Mouse (Mus musculus): ENCODE measurements at regions not wholly inside any gene's neighbourhood (a gene's known extent, or its start where the extent isn't known, plus 50 kb on each side); places are given as distances from the start of the nearest gene placed in this dataset.

DNA sequence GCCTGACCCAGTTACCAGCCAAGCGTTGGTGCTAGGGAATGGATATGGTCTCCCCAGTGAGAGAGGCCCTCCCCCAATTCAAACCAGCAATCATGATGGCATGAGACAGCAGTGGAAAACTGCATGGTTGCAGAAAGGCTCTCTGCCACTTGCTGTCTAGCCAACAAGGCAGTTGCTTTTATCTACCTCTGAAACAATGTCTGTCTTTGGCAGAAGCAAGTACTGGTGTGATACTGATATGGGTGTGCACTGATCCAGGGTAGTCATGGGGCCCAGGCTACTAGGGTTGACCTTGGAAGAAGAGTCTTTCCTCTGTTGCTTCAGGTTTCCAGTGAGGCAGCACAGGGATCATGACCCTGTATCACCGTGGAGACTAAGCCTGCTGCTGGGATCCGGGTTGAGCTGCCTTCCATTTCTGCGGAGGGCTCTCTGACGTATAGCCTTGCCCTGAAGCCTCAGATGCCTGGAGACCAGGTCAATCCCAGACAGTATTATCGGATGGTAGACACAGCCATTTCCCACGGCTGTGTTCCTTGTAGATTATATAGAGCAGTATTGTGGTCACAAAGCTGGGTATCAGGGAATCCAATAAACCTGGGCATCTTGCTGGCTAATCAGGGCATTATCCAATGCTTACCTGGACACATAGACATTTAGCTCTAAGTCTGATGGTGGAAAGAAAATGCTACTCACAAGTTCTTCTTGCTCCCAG, 101.5 kb upstream of the Klf13 start:
- in situ Hi-C loops (cut with MboI; ENCODE audit: low pct_unique_long_range_greater_than_20kb in 1 of 2, low sequenced_read_pairs in 2 of 2, unreplicated experiment in 1 of 2): no loop called here

DNA sequence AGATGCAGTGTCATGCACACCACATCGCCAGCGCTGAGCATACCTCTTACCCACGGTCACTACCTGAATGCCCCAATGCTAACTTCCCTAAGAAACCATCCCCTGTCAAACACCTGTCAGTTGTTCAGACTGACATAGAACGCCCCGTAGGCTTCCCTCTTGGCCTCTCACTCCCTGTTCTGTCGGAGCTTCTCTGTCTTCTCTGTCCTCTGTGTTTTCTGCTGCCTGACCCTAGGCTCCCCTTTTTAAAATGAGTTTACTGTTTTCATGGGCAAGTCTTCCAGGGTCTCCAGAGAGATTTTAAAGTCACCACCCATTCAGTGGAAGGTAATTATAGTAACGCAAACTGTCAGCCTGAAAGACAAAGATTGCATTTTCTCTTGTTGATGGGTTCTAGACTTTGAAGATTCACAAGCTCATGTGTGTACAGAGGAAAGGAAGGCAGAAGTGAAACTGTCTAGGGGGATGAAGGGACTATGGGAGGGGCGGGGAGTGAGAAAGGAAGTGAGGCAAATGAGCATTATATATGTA, 99.1 kb upstream of the Klf13 start:
- in situ Hi-C loops (cut with MboI; ENCODE audit: low pct_unique_long_range_greater_than_20kb in 1 of 2, low sequenced_read_pairs in 2 of 2, unreplicated experiment in 1 of 2): no loop called here

DNA sequence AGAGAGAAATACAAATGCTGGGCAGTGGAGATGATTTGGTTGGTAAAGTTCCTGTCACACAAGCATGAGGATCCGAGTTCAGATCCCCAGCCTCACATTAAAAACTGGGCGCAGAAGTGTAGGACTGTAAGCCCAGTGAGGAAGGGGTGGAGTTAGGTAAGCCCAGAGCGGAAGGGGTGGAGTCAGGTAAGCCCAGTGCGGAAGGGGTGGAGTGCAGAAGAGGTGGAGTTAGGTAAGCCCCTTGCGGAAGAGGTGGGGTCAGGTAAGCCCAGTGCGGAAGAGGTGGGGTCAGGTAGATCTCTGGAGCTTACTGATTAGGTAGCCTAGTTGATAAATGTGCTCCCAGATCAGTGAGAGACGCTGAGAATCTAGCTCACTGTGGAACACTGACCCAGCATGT, 97.4 kb upstream of the Klf13 start:
- in situ Hi-C loops (cut with MboI; ENCODE audit: low pct_unique_long_range_greater_than_20kb in 1 of 2, low sequenced_read_pairs in 2 of 2, unreplicated experiment in 1 of 2): no loop called here

DNA sequence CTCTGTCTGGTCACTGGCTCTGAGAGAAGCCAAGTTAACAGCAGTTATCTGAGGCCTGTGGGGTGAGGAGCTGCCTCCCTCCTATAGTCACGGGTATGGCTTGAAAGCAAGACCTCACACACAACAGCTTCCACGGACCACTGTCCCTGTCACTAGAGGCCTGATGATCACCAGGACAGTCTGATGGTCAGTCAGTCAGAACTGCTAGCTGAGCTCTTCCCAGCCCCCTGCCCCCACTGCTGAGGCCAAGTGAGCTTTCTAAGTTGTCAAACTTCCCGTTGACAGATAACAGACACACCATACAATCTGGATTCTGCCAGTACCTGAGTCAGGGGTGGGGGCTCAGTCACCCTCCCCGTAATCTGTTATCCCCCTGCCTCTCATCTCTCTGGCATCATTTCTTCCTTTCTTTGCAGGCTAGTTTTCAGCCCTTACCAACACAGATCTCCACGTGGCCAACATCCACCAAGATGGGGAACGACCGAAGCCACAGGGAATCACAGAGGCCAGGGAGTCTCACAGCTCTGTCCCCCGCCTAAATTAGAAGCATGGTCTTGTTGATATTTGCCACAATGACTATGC, 96.4 kb upstream of the Klf13 start:
- in situ Hi-C loops (cut with MboI; ENCODE audit: low pct_unique_long_range_greater_than_20kb in 1 of 2, low sequenced_read_pairs in 2 of 2, unreplicated experiment in 1 of 2): no loop called here

DNA sequence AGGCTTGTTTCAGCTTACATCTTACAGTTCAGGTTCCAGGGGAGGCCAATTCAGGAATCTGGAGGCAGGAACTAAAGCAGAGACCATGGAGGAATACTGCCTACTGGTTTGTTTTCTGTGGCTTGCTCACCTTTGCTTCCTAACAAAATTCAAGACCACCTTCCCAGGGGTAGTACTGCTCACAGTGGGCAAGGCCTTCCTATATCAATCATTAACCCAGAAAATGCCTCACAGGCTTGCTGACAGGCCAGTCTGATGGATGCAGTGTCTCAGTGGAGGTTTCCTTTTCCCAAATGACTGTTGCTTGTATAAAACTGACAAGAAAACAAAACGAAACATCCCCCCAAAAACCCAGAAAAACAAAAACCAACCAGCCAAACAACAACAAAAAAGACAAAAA, 95.8 kb upstream of the Klf13 start:
- in situ Hi-C loops (cut with MboI; ENCODE audit: low pct_unique_long_range_greater_than_20kb in 1 of 2, low sequenced_read_pairs in 2 of 2, unreplicated experiment in 1 of 2): no loop called here

DNA sequence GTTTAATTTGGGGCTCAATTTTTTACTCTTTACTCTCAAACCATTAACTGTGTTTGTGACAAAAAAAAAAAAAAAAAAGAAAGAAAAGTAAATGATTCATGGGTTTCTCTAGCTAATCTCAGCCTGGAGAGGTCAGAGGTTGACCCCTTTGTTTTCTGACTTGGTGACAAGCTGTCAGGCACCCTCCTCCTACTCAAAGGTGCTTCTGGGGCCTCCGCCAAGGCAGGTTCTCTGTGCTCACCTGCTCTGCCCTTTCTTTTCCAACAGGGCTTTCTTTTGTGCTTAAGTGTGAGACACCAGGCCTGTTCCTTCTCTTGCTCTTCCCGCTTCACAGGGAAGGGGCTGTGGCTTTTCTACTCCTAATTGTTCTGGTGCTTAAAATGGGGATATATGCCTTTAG, 94.7 kb upstream of the Klf13 start:
- in situ Hi-C loops (cut with MboI; ENCODE audit: low pct_unique_long_range_greater_than_20kb in 1 of 2, low sequenced_read_pairs in 2 of 2, unreplicated experiment in 1 of 2): no loop called here

DNA sequence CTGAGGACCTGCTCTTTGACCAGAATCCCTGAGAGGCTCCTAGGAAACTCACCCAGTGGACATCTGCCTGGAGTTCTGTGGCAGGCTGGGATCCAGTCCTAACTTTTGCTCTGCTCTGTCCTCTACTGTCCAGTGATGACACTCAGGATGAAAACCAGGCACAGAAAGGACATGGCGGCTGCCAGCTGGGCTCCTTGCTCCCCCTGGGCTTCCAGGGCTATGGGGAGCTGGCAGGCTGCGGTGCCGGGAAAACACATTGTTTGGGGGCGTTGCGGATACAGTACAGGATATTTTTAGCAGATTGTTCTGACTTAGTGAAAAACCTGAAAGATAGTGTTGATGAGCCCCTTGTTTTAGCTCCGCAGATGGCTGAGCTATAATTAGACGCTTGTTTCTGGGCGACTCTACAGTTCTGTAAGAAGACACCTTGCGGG, 94.2 kb upstream of the Klf13 start:
- in situ Hi-C loops (cut with MboI; ENCODE audit: low pct_unique_long_range_greater_than_20kb in 1 of 2, low sequenced_read_pairs in 2 of 2, unreplicated experiment in 1 of 2): no loop called here

DNA sequence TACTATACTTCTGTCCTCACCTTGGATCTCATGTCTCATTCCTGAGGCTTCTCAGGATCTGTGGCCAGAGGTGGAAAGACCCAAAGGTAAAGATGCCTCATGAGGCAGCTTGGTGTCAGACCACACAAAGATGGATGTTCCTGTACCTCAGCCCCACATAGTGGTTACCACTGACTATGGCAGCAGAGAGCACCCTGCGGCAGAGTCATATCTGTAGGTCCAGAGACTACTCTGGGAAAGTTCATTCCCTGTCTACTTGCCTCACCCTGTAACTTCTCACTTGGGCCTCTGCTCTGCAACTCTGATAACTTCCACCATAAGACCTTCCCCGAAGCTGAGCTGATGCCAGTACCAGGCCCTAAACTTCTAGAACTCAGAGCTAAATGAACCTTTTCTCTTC, 91.9 kb upstream of the Klf13 start:
- in situ Hi-C loops (cut with MboI; ENCODE audit: low pct_unique_long_range_greater_than_20kb in 1 of 2, low sequenced_read_pairs in 2 of 2, unreplicated experiment in 1 of 2): no loop called here

DNA sequence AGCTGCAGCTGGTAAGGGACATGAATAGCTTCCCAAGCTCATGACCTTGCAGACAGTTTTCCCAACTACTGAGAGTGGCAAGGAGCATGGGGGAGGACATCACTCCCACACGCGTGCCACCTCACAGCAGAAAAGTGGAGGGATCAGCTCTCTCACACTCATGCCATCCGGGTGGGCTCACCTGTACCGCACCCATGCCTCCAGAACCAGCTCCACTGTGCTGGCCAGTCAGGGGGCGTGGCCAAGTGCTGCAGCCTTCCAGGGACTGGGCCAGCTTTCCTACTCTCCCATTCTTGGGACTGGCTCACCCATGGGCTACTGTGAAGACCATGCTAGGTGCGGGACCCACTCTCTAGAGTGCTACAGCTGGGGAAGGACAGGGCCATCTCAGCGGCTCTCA, 88.4 kb upstream of the Klf13 start:
- in situ Hi-C loops (cut with MboI; ENCODE audit: low pct_unique_long_range_greater_than_20kb in 1 of 2, low sequenced_read_pairs in 2 of 2, unreplicated experiment in 1 of 2): no loop called here

DNA sequence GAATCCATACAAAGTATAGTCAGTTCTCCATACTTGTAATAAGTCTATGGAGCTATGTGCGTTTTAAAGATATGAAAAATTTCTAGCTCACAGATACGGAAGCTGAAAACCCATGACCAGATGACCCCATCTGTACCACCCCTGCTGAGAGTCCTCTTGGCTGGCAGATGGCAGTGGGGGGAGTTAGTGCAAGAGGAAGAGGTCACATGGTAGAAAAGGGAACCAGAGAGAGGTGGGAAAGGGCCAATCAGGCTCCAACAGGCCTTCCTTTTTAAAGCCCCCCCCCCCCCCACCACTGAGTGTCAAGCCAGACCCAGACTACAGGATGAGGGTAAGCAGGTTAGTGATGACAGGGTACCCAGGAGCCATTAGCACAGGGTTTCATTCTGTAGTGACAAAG, 86.4 kb upstream of the Klf13 start:
- in situ Hi-C loops (cut with MboI; ENCODE audit: low pct_unique_long_range_greater_than_20kb in 1 of 2, low sequenced_read_pairs in 2 of 2, unreplicated experiment in 1 of 2): no loop called here

DNA sequence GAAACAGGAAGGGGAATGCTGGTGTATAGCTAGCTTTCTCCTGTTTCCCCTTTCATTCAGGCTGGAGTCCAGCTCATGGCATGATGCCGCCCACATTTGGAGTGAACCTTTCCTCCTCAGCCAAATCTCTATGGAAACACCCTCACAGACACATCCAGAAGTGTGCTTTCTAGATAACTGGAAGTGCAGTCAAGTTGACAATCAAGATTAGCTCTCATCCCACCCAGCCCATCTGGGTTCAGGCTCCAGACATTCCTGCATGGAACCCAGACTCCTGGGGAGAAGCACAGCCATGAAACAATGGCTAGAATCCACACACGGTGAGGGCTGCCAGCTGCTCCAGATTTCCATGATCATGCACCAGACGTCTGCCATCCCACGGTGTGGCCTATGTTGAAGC, 85.5 kb upstream of the Klf13 start:
- in situ Hi-C loops (cut with MboI; ENCODE audit: low pct_unique_long_range_greater_than_20kb in 1 of 2, low sequenced_read_pairs in 2 of 2, unreplicated experiment in 1 of 2): loop anchor here in 1 of 2 experiments (25.0 kb wide), 1 partner anchor 713 kb away; no protein-coding TSS in a partner anchor

DNA sequence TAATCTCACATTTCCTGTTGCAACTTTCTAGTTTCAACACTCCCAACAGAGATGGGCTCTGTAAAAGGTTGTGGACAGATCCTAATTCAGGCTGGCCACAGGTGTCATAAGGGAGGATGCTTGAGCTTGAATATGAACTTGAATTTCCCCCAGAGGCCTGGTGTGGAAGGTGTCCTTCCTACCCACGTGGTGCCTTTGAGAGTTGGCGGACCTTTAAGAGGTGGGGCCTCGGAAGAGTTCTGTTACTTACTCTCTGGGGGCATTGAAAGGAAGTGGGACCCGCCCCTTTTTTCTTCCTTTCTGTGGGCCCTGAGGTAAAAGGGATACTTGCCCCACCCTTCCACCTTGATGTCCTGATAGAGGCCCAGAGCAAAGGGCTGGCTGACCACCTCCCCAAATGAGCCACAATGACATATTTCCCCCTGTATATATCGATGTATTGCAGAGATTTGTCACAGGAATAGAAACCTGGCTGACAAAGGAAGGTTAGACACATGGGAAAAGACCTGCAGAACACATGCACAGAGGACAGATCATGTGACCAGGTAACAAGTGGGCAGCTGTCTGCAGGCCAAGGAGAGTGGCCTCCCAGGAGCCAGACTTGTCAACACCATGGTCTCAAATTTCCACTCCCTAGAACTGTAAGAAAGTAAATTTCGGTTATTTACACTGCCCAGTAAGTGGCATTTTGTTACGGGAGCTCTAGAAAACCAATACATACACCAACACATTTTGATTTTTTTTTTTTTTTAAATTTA, 84.2 kb upstream of the Klf13 start:
- in situ Hi-C loops (cut with MboI; ENCODE audit: low pct_unique_long_range_greater_than_20kb in 1 of 2, low sequenced_read_pairs in 2 of 2, unreplicated experiment in 1 of 2): loop anchor here in 1 of 2 experiments (25.0 kb wide), 1 partner anchor 714 kb away; no protein-coding TSS in a partner anchor

DNA sequence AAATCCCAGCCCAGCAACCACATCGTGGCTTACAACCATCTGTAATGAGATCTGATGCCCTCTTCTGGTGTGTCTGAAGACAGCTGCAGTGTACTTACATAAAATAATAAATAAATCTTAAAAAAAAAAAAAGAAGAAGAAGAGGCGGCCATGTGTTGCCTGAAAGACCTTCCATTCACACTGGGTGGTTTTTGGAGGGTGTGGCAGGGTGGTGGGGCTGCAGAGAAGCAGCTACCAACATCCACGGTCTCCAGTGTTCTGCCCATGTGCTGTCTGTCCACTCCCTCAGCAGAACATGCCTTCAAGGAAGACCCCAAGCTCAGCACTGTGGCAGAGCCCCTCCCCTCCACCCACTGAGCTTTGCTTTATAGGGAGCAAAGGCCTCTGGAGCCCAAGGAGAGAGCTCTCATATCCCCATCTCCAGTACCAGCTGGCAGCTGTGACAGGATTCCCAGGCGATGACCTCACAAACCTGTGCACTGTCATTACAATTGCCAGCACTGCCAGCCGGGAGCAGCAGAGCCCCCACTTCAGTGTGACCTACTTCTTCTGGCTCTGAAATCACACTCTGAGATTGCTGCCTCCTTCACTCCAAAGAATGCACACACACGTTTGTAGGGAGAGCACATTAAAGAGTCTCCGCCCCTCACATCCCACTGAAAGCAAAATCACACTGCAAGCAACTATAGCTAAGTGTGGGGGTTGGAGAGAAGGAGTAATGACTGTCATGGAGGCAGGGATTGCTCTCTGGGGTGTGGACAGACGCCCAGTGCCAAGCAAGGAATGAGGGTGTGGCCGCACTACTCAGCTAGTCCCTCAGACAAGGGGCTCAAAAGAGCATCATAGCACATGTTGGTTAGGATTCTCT, 82.8 kb upstream of the Klf13 start:
- in situ Hi-C loops (cut with MboI; ENCODE audit: low pct_unique_long_range_greater_than_20kb in 1 of 2, low sequenced_read_pairs in 2 of 2, unreplicated experiment in 1 of 2): loop anchor here in 1 of 2 experiments (25.0 kb wide), 1 partner anchor 716 kb away; no protein-coding TSS in a partner anchor

DNA sequence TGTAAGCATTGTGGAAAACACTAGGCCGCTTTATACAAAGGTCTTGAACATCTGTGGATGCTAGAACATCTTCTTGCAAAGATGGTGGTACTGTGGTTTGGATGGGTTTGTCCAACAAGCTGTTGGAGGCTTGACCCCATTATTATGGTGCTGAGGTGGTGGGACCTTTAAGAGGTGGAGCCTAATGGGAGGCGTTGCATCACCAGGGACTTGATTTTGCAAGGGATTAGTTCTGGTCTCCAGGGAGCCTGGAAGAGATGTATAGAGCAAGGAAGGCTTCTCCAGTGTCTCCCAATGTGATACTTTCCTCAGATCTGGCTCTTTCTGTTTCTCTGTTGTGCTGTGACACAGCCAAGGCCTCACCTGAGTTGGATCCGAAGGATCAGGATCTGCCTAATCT, 79.4 kb upstream of the Klf13 start:
- in situ Hi-C loops (cut with MboI; ENCODE audit: low pct_unique_long_range_greater_than_20kb in 1 of 2, low sequenced_read_pairs in 2 of 2, unreplicated experiment in 1 of 2): loop anchor here in 1 of 2 experiments (25.0 kb wide), 1 partner anchor 719 kb away; no protein-coding TSS in a partner anchor

DNA sequence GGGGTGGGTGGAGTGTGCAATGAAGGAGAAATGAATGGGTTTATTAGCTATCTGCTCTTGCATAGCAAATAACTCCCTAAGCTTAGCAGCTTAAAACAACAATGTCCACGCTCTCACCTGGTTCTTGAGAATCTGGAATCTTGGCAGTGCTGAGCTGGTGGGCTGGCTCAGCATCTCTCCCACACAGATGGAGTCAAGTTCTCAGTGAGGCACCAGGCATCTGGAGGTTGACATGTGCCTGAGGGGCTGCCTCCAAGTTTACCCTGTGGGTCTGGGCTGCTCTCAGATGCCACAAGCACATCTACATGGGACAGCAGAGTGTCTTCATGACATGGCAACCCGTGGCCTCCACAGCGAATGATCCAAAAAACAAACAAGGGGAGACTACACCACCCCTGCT, 78.2 kb upstream of the Klf13 start:
- in situ Hi-C loops (cut with MboI; ENCODE audit: low pct_unique_long_range_greater_than_20kb in 1 of 2, low sequenced_read_pairs in 2 of 2, unreplicated experiment in 1 of 2): loop anchor here in 1 of 2 experiments (25.0 kb wide), 1 partner anchor 720 kb away; no protein-coding TSS in a partner anchor

DNA sequence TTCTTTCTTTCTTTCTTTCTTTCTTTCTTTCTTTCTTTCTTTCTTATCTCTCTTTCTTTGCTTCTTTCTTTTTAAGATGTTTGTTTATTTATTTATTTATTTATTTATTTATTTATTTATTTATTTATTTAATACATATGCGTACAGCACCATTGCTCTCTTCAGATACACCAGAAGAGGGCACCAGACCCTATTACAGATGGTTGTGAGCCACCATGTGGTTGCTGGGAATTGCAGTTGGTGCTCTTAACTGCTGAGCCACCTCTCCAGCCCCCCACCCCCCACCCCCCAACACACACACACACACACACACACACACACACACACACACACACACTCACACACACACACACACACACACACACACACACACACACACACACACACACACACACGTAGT, 76.4 kb upstream of the Klf13 start:
- in situ Hi-C loops (cut with MboI; ENCODE audit: low pct_unique_long_range_greater_than_20kb in 1 of 2, low sequenced_read_pairs in 2 of 2, unreplicated experiment in 1 of 2): loop anchor here in 1 of 2 experiments (25.0 kb wide), 1 partner anchor 722 kb away; no protein-coding TSS in a partner anchor

DNA sequence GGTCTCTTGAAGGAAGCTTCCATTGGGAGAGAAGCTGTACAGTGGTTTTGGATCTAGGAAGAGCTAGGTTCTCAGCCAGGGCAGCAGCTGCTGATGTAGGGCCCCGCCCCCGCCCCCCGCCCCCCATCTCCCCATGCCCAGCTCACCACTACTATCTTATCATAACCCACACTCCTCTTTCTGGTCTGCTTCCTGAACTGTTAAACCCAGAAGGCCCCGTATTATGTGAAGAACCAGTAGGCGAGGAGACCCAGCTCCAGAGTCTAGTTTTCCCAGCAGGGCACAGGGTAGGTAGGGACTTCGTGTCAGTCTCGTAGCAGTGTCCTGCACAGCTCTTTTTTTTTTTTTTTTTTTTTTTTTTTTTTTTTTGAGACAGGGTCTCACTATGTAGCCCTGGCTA, 75.5 kb upstream of the Klf13 start:
- in situ Hi-C loops (cut with MboI; ENCODE audit: low pct_unique_long_range_greater_than_20kb in 1 of 2, low sequenced_read_pairs in 2 of 2, unreplicated experiment in 1 of 2): loop anchor here in 1 of 2 experiments (25.0 kb wide), 1 partner anchor 723 kb away; no protein-coding TSS in a partner anchor

DNA sequence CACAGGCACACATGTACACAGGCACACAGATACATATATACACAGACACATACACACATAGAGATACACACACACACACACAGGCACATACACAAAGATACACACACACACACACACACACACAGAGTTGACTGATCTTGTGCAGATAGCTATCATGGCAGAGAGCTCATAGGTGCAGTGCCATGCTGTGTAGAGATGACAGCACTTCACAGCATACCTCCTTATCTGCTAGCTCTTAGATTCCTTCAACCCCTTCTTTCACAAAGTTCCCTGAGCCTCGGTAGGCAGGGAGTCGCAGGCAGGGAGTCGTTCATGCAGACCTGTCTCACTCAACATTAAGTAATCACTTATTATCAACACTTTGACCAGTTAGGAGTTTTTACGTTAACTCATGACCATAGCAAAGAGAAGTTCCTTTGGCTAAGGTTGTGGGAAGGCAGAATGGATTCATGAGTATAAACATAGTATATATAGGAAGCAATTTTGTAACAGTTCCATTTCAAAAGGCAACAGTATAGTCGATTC, 74.4 kb upstream of the Klf13 start:
- in situ Hi-C loops (cut with MboI; ENCODE audit: low pct_unique_long_range_greater_than_20kb in 1 of 2, low sequenced_read_pairs in 2 of 2, unreplicated experiment in 1 of 2): loop anchor here in 1 of 2 experiments (25.0 kb wide), 1 partner anchor 724 kb away; no protein-coding TSS in a partner anchor
